Mouse (Mus musculus) fat pad, adult 2 months (tissue): ENCODE results near the gene Tomm70a.

ENCODE experiments used
- DNase-seq: peaks from one replicate; pipeline ENCODE4 v3.0.0-alpha.2; 2011; ENCODE audit warnings: low read depth, low spot score; ENCODE audit errors: extremely low read depth

Gene Tomm70a

GRCm38 (mm10) chr16:57120913-57121815 lies at the start of gene Tomm70a:
Tomm70a (plus strand) TSS chr16:57121703.
- peak; percentile 67 for DNase-seq

GRCm38 (mm10) chr16:57075986-57076385 lies 45.5 kb upstream of the Tomm70a start:
- DNase-seq = no peak

DNA sequence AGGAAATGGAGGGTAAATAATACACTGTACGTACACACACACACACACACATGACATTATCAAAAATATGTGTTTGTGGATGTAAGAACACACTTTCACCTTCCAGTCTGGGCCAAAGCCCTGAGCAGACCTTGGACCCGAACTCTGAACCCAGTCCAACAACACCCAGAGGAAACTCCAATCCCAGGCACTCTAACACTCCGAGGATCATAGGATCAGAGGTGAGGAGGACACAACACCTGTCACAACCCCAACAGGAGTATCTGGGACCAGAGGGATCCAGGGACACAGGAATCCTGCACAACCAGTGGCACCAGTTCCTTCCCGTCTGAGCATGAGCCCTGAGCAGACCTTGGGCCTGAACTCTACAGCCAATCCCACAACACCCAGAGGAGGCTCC lies 41.9 kb upstream of the Tomm70a start:
- no peak for DNase-seq

- DNase-seq = no peak
Measured at GRCm38 (mm10) chr16:57092460-57092859, 29.0 kb upstream of the Tomm70a start.

DNA sequence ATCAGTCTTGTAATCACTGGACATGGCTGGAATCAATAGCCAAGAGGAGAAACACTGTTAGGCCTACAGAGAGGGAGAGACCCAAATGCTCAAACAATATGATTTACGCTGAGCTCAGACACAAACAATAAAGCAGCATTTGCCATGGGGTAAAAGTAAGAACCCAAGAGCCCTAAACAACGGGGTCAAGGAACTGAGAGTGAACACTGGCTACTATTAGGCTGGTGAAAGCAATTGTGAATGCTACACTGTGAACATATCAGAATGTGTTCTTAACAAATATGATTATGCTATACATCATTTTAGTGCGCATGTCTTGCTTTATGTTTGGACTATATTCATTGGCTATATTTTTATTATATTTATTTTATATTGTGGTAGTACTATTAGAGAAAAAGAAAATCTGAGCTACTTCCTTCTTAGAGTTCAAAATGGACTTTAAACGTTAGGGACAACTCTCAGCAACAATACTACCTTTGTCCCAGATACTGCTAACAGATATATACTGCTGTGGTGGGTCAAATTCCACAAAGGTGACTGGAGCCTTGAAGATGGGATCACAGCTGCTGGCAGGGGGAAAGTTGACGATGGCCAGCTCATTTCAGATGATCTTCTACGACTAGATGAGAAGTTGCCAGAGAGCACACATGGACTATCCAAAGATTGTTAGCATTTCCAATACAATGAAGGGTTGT lies 28.4 kb upstream of the Tomm70a start:
- no peak for DNase-seq

DNA sequence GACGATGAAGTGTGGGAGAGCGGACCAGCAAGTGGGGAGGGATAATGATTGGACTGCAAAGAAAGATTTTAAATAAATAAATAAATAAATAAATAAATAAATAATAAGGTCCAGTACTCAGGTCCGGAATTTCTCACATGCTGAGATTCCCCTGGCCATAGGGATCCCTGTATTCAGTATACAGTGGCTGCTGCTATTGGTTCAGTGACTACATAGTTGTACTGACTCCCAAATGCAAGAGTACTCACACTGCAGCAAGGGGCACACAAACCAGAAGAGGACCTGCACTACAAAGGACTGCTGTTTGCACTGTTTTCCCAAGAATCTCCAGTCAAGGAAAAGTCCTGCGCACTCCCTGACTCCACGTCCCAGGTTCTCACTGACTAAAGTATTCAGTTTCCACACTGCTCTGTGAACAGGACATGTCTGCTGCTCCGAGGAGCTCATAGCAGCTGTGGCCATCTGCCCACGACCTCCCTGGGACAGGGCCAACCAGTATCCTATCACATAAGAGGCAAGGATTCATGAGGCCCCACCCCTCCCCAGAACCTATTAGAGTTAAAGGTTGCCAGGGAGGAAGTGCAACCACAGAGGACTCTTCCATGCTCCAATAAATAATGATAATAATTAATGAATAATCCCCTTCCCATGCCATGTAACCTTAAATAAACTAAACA lies 22.9 kb upstream of the Tomm70a start:
- no peak for DNase-seq

DNA sequence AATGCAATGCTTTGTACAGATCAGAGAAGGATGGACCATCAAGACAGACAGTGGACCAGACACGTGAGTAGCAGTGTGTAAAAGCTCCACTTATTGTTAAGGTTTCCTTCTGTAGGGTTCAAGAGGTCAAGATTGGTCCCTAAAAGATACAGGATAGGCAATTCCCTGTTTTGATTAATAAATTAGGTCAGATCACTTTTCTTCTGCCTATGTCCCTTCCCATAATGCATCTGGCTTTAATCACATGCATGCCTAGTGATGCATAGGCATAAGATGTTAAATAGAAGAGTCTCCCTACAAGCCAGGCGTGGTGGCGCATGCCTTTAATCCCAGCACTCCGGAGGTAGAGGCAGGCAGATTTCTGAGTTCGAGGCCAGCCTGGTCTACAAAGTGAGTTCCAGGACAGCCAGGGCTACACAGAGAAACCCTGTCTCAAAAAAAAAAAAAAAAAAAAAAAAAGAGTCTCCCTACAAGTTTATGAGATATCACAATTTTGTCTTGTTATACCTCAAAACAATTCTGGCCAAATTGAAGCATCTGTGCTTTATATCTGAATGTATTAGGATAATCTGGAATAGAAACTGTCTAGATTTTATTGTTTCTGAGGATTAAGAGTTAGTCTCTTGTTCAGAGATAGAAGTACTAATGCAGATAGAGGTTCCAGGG lies 21.8 kb upstream of the Tomm70a start:
- DNase-seq = no peak

GRCm38 (mm10) chr16:57101174-57101573 lies 20.3 kb upstream of the Tomm70a start:
- DNase-seq = no peak

DNA sequence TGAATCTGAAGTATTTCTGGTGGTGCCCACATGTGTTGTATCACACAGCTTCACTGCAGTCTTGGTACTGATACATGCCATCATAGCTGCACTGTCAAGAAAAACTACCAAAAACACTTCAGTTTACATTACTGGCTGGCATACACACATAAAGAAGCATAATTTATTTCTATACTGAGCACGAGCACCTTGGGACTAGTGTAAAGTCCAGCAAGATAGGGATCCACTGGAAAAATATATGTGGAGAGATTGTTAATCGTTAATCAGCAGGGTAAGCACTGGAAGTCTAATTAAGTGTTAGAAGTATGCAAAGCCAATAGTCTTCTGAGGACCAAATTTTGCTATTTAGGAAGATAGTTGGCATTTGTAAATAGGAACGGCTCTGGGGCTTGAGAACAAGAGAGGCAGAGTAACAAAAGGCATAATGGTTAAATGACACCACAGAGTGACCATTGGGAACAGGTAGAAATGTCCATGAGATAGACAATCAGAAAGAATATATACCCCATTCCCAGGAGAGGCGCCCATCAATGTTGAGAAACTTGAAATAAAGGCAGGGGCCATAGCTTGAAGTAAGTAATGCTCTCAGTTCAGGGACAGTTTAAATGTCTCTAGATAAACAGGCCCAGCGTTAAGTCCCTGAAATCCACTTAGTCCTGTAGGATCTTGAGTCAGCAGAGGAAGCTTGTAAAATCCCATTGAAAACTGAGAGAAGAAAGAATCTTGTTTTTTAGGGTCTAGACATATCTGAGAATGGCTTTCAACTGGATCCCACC lies 15.1 kb upstream of the Tomm70a start:
- no peak for DNase-seq

- DNase-seq = no peak
Measured at GRCm38 (mm10) chr16:57116066-57116465, 5.4 kb upstream of the Tomm70a start.

- no peak for DNase-seq
Measured at GRCm38 (mm10) chr16:57117562-57117961, 3.9 kb upstream of the Tomm70a start.

- no peak for DNase-seq
Measured at GRCm38 (mm10) chr16:57121816-57122415, 413 bp downstream of the Tomm70a start.

- DNase-seq = no peak
Measured at GRCm38 (mm10) chr16:57122682-57123445, 1.4 kb downstream of the Tomm70a start.

GRCm38 (mm10) chr16:57126268-57126667 lies 4.8 kb downstream of the Tomm70a start:
- no peak for DNase-seq

- no peak for DNase-seq
Measured at GRCm38 (mm10) chr16:57127825-57128224, 6.3 kb downstream of the Tomm70a start.

- peak; percentile 33 for DNase-seq
Measured at GRCm38 (mm10) chr16:57130752-57131400, 9.4 kb downstream of the Tomm70a start.

DNA sequence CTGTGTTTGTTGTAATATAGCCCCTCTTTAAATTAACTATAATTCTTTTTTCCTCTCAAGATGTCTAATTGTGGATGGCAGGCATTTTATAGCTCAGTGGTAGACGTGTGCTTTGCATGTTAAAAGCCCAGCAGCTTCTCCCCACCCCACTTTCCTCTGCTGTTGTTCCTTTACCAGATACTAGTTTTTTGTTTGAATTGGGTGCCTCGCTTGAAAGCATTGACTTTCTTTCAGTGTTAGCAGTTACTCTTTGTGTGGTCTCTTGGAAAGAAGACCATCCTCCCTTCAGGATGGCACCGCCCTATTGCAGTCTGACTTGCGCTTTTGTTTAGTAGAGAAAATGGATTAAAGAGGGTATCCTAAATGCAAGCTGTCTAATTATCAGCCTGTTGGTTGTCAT lies 10.0 kb downstream of the Tomm70a start:
- DNase-seq = no peak

- peak; percentile 43 for DNase-seq
Measured at GRCm38 (mm10) chr16:57132326-57132725, 10.8 kb downstream of the Tomm70a start.

GRCm38 (mm10) chr16:57133611-57134010 lies 12.1 kb downstream of the Tomm70a start:
- no peak for DNase-seq
